Mouse (Mus musculus) brain, adult 2 months (tissue): ENCODE results near the gene Cyp2j5.
"Not testable (repeated sequence)": the region's sequence is repeated elsewhere in the genome, so short reads cannot be mapped to it uniquely, and the experiment has no call there.

Source experiments
- DNase-seq: peaks from one replicate; pipeline ENCODE4 v3.0.0; 2011; ENCODE audit warnings: low read depth, low spot score

Gene Cyp2j5

GRCm38 (mm10) chr4:96663991-96664390 is at the start of gene Cyp2j5:
TSS of gene Cyp2j5 (minus strand) at chr4:96664154.
- DNase-seq, result no peak

DNA sequence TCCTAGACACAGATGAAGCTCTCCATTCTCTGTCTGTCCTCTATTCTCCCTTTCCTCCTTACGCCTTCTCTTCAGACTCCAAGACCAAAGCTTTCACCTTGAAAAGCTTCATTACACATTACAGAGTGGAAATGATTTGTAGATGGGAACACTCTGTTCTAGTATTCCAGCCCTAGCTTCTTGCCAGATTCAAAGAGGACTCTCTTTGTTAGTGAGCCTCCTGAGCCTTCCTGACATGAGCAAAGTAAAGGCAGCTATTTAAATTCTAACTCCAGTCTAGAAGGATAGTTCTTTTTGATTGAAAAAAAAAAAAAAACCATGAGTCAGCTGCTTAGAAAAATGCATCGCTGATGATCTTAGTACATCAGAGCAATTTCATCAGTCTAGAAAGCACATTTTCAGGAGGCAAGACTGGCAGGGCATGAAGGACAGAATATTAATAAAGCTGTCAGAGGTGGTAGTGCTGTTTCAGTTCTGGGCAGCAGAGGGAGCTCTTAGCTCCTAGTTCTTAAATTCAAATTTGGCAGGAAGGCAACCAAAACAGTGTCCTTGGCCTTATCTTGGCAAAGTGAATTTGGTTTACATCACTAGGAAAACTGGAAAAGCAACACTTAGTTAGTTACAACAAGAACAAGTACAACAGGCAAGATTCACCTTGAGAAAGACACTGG is 41.5 kb upstream of the Cyp2j5 start:
- peak; percentile 85 for DNase-seq

- DNase-seq, result no peak
Observed at GRCm38 (mm10) chr4:96698218-96698561, 34.2 kb upstream of the Cyp2j5 start.

DNA sequence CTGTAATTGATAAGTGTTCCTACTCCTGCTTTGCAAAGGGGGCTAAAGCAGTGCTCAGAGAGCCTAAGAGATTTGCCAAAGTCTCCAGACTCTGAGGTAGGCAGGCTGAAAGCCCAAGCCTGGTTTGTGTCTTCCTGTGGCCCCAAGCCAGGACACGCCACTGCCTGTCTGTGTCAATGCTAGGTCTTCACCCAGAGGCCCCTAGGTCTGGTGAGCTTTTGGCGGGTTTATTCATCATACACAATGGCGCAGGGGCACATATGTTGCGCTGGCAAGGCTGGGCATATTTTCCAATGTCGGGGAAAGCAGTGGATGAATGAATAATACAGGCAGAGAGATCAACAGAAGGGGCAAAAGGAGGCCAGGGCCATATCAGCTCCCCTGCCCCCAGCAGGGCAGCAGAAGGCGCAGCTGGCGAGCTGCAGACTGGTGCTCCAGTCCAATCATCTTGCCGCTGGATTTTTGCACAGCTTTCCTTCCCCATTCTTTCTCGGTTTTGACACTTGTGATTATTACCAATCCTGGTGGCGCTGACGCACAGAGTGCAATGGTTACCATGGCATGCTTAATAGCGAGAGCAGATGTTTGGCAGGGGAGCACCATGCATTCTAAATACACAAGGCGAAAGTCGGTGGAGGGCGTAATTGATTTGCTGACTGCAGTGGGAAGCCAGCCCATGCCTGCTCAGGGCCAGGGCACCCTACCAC is 33.7 kb upstream of the Cyp2j5 start:
- DNase-seq, result peak; percentile 61

DNA sequence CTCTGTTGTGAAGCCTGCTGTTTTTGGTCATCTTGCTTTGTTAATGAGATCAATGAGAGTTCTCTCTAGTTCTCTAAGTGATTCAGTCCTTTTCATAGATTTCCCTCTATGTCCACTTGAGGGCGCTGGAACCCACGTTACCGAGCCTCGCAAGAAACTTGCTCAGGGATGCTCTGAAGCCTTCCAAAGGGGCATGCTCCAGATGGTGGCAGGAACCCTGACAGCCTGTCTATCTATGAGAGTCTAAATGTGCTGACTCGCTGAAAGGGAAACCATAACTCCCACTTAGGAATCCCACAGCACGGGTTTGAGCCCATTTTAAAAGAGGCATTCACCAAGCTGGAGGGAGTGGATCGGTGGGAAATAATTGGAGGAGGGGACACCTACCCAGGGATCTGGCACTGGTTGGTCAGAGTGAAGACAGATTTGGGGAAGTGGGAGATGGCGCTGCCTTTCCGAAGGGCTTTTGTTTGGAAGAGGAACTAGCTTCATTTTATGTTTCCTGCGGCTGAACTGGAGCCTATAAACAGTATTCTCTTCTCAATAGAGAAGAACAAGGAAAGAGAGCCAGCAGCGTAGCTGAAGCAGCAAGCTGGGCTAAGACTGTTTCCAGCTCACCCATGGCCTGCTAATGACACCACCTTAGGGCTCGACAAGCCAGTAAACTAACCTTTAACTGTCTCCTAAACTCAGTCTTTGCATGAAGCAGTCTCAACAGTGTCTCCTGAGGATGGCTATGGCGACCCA is 32.8 kb upstream of the Cyp2j5 start:
- DNase-seq, result peak; percentile 90

DNA sequence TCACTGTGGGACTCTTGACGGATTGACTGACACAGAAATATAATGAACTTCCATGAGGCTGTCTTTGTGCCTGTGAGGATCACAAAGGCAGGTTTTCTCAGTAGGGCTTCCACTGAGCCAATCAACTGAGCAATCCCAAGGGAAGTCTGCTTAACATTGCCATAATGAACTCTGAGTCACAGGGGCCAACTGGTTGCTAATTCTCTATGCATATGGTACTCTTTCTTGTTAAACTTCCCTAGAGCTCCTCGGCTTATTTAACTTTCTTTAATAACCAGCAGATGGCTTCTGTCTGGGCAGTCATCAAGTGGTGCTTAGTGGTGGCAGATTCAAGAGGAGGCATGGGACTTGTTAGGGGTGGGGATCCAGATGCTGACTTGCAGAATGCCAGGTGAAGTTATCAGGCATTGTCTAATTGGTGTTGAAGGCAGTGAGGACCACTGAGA is 23.4 kb upstream of the Cyp2j5 start:
- no peak for DNase-seq

GRCm38 (mm10) chr4:96683474-96683873 is 19.5 kb upstream of the Cyp2j5 start:
- DNase-seq, result peak; percentile 54

GRCm38 (mm10) chr4:96680966-96681365 is 17.0 kb upstream of the Cyp2j5 start:
- DNase-seq, result no peak

GRCm38 (mm10) chr4:96680233-96680632 is 16.3 kb upstream of the Cyp2j5 start:
- peak; percentile 70 for DNase-seq

DNA sequence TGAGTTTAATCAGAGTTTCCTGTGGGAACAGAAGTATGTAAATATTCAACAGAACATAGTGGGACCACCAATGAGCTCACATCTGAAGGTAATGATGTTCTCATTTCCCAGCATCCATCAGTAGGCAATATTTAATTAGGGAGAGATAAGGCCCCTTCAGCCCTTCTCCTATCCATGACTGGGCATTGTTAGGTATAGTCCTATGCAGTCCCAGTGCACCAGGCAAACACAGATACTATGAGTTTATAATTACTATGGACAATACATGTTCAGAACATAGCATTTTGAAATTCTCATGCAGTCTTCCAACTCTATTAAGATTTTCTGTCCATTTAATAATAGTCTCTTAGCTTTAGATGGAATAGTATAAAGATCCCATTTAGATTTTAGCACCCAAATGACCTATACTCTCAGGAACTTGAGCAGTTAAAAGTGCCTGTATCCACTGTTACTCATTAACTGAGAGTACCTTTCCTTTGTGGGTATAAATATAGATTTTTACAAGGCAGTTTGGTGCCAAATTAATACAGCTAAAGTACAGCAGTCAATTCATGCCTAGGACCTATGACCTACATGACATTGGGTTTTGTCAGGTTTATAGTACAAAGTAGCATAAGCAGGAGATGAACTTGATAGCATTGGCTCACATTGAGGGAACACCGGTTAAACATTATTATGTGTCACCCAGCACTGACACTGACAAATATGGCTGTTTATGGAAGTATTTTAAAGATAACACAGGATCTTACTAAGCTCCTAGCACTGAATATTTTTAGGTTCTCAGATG is 907 bp upstream of the Cyp2j5 start:
- no peak for DNase-seq

GRCm38 (mm10) chr4:96635455-96635854 is 28.5 kb downstream of the Cyp2j5 start:
- DNase-seq, result no peak

- DNase-seq, result no peak
Observed at GRCm38 (mm10) chr4:96622474-96622873, 41.5 kb downstream of the Cyp2j5 start.

- DNase-seq, result peak; percentile 82
Observed at GRCm38 (mm10) chr4:96591791-96592150, 72.2 kb downstream of the Cyp2j5 start.

- DNase-seq, result peak; percentile 4
Observed at GRCm38 (mm10) chr4:96590911-96591790, 72.8 kb downstream of the Cyp2j5 start, which contains the start of gene Cyp2j9. TSS of gene Cyp2j9 (minus strand) at chr4:96591578.

- peak; percentile 85 for DNase-seq
Observed at GRCm38 (mm10) chr4:96581425-96582088, 82.4 kb downstream of the Cyp2j5 start.

DNA sequence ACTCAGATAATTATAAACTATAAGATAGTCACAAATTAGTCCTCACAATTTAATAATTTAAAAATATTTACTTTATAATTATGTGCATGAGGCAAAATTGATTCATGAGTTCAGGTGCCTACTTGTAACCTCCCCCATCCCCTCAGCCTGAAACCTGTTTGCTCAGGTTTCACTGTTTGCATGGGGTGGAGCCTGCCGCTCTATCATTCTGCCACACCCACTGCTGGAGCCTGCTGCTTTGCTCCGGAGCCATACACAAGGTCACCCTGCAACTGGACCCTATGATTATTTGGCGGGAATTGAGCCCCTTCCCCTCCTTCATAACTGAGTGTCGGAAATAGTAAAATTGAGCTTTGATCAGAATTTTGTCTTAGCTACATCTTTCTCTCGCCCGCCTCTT is 83.6 kb downstream of the Cyp2j5 start:
- DNase-seq, result not testable (repeated sequence)
